Mouse (Mus musculus): ENCODE data around the gene Mmp28.

DNA sequence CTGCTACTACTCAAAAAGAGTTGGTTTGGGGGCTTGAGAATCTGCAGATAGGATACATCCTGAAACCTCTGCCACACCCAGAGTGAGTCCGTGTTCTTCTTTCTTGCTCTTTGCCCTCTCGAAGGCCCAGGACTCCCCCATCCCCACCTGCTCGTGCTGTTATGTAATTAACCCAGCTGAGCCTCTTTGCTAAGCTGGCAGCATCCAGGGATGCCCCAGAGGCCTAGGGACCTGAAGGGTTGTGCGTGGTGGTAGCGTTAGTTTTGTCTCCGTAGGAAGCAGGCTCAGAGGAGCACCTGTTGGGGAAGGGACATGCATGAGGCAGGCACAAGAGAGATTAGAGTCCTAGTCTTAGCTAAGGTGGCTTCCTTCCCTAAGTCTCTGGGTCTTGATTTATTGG is 52.4 kb downstream of the Mmp28 start:
- no peak for TF ChIP-seq CTCF (IDR thresholded peaks at IDR 0.05; ENCODE audit: extremely low read depth, insufficient read length, insufficient replicate concordance, low read depth, low read length)
- TF ChIP-seq POLR2A (IDR thresholded peaks at IDR 0.05; ENCODE audit: low read depth, low read length) = no peak
